Comparison of ENCODE assay signal across 19 mouse cellular contexts in genomic region chr13:34316511-34316910, GRCm38 (mm10). TPM values are rescaled to one million over a fixed set of nuclear protein-coding genes. Genes with fewer than 3 reads are reported as not detected.
DNase-seq lines count a peak whose midpoint lies in the region; ATAC-seq and TF ChIP-seq lines count a peak whose summit lies in the region.
"Had no signal": no experiment of that assay in that cellular context is flagged by ENCODE, and none has a peak within 500 bp of the region (broad histone marks: within the 10 kb centered on the region; RNA-seq: fewer than 3 reads in every experiment).

No protein-coding gene starts in this region.

- no peaks in the 10 kb centered on the region for H3K36me3 ChIP-seq in heart, embryonic 10.5 days
- peaks cover 6% of the 10 kb centered on the region for H3K36me3 ChIP-seq in liver, postnatal 0 days (replicated peaks; ENCODE audit: insufficient read depth, low read length)
- H3K36me3 ChIP-seq: embryonic facial prominence, embryonic 15.5 days; limb, embryonic 12.5 days; neural tube, embryonic 15.5 days had no signal

- peaks cover 10% of the 10 kb centered on the region for H3K4me1 ChIP-seq in heart, embryonic 10.5 days
- H3K4me1 ChIP-seq in bone marrow, adult 2 months (ENCODE audit: control insufficient read depth, insufficient read depth, low read length): peaks cover 8% of the 10 kb centered on the region
- H3K4me1 ChIP-seq in liver, postnatal 0 days (ENCODE audit: insufficient read depth): peaks cover 65% of the 10 kb centered on the region
- H3K4me1 ChIP-seq: embryonic facial prominence, embryonic 15.5 days; limb, embryonic 12.5 days; neural tube, embryonic 15.5 days had no signal

- WGBS in heart, embryonic 10.5 days: 83% methylated on average over 6 of the region's 6 CpGs
- WGBS in bone marrow, adult 2 months: 79% methylated on average over 6 of the region's 6 CpGs
- 72% methylated on average over 6 of the region's 6 CpGs for WGBS in liver, postnatal 0 days (ENCODE audit: insufficient replicate concordance)

- 0 out of 2 replicates have a peak, but pooled peaks have one; percentile 6 for TF ChIP-seq EP300 in liver, postnatal 0 days (IDR thresholded peaks at IDR 0.05; ENCODE audit: low read depth)

- 0 out of 2 replicates have a peak overlapping the region, but pooled peaks have one; percentile 10 for H3K27ac ChIP-seq in heart, embryonic 10.5 days
- H3K27ac ChIP-seq in bone marrow, adult 2 months (ENCODE audit: control insufficient read depth, insufficient read depth, low read depth, low read length, poor library complexity): peak overlapping the region; percentile 78
- peak overlapping the region; percentile 68 for H3K27ac ChIP-seq in liver, postnatal 0 days (ENCODE audit: low read depth)
- H3K27ac ChIP-seq: embryonic facial prominence, embryonic 15.5 days; gastrocnemius, adult 2 months; hindbrain, embryonic 14.5 days; limb, embryonic 12.5 days; macrophage; neural tube, embryonic 15.5 days had no signal

- no peak for TF ChIP-seq POLR2A in bone marrow, adult 2 months (IDR thresholded peaks at IDR 0.05; ENCODE audit: borderline replicate concordance, control insufficient read depth, low read depth, low read length)

- H3K9me3 ChIP-seq in heart, embryonic 10.5 days: no peaks in the 10 kb centered on the region
- H3K9me3 ChIP-seq in liver, postnatal 0 days (ENCODE audit: low read length): no peaks in the 10 kb centered on the region
- H3K9me3 ChIP-seq: embryonic facial prominence, embryonic 15.5 days; limb, embryonic 12.5 days; neural tube, embryonic 15.5 days had no signal

- peak; percentile 54 for ATAC-seq in liver, postnatal 0 days
- ATAC-seq in megakaryocyte-erythroid progenitor cell, adult 5-6 weeks (replicated peaks; ENCODE audit: low FRiP score, low TSS enrichment, poor library complexity, severe bottlenecking): no peak
- ATAC-seq: CD4-positive, CD25-positive, alpha-beta regulatory T cell, adult 4 months; forebrain, embryonic 14.5 days had no signal

- H3K4me2 ChIP-seq in liver, postnatal 0 days (ENCODE audit: low read depth, low read length): no peak overlapping the region
- H3K4me2 ChIP-seq: embryonic facial prominence, embryonic 15.5 days; hindbrain, embryonic 14.5 days; limb, embryonic 12.5 days; neural tube, embryonic 15.5 days had no signal

- H3K9ac ChIP-seq in liver, postnatal 0 days (replicated peaks): no peak overlapping the region
- H3K9ac ChIP-seq: embryonic facial prominence, embryonic 15.5 days; hindbrain, embryonic 14.5 days; limb, embryonic 12.5 days; neural tube, embryonic 15.5 days had no signal

- no peaks in the 10 kb centered on the region for H3K27me3 ChIP-seq in heart, embryonic 10.5 days (ENCODE audit: insufficient read depth, poor library complexity, severe bottlenecking)
- H3K27me3 ChIP-seq in liver, postnatal 0 days (ENCODE audit: insufficient read depth, low read length): no peaks in the 10 kb centered on the region
- H3K27me3 ChIP-seq: embryonic facial prominence, embryonic 15.5 days; limb, embryonic 12.5 days; neural tube, embryonic 15.5 days had no signal

- no peak overlapping the region for H3K4me3 ChIP-seq in heart, embryonic 10.5 days
- no peak overlapping the region for H3K4me3 ChIP-seq in bone marrow, adult 2 months (replicated peaks; ENCODE audit: control insufficient read depth, low read depth, low read length)
- H3K4me3 ChIP-seq in liver, postnatal 0 days (ENCODE audit: low read depth, low read length): no peak overlapping the region
- H3K4me3 ChIP-seq: embryonic facial prominence, embryonic 15.5 days; gastrocnemius, adult 2 months; limb, embryonic 12.5 days; neural tube, embryonic 15.5 days had no signal

- TF ChIP-seq CTCF in bone marrow, adult 2 months (IDR thresholded peaks at IDR 0.05; ENCODE audit: control insufficient read depth, insufficient read depth, low read length): no peak
- TF ChIP-seq CTCF in liver, postnatal 0 days (IDR thresholded peaks at IDR 0.05; ENCODE audit: low read depth): no peak

- no peak for DNase-seq in heart, embryonic 10.5 days (ENCODE audit: low spot score)
- DNase-seq in heart, adult 18-20 months: no peak
- DNase-seq in lung, postnatal 10 days: peak; percentile 41
- no peak for DNase-seq in lung, postnatal 36 days
- DNase-seq in liver, postnatal 0 days: peak; percentile 45
- DNase-seq in B cell, adult 2 months: no peak
- DNase-seq: cerebellum, adult 9-11 months; gastrocnemius, adult 2 months; heart, postnatal 14 days; thymus, postnatal 14 days had no signal

RNA-seq across cellular contexts. Expression of gene Slc22a23, which starts 28.5 kb away (rescaled TPM):
- 5.1 TPM in 2 replicates for polyA plus RNA-seq in heart, embryonic 10.5 days (2016; fragmentation: Nextera tagmentation; extraction: Ambion mirVana)
- total RNA-seq in heart, adult 18-20 months (2021): 10 to 100 TPM; 10.3 to 13.7 TPM
- polyA plus RNA-seq in bone marrow, adult 2 months (2011; ENCODE audit: insufficient read depth, insufficient read length, low replicate concordance, missing spikeins): 13.2 and 26.2 TPM in 2 replicates
- 6.6 and 7.0 TPM in 2 replicates for polyA plus RNA-seq in liver, postnatal 0 days (2015; fragmentation: Nextera tagmentation; extraction: Ambion mirVana)
- total RNA-seq in megakaryocyte-erythroid progenitor cell, adult 5-6 weeks (2014; fragmentation: Nextera tagmentation): 27.6 and 29.1 TPM in 2 replicates
- total RNA-seq in megakaryocyte-erythroid progenitor cell, adult 5-6 weeks (2017): 20.3 and 35.5 TPM in 2 replicates

Comparison
In these comparisons a context has a peak if more than half of its experiments do, and no peak if none do; other contexts are left out.
1. DNase-seq: peak in lung, postnatal 10 days (single experiment) and liver, postnatal 0 days (single experiment); none in heart, embryonic 10.5 days (single experiment), heart, adult 18-20 months (0 of 2), lung, postnatal 36 days (single experiment) and B cell, adult 2 months (0 of 2).
2. H3K27ac ChIP-seq: peak in every context shown above with its lines; median percentile 78 in bone marrow, adult 2 months; 68 in liver, postnatal 0 days; 10 in heart, embryonic 10.5 days.